Mouse (Mus musculus): ENCODE measurements around the gene Gstt3. TPM values are rescaled to one million over a fixed set of nuclear protein-coding genes. Genes with fewer than 3 reads are reported as not detected.

The Gstt3 gene
- 56.7 TPM for polyA plus RNA-seq (2014; fragmentation: Illumina TruSeq; extraction: RNeasy Lipid Tissue Mini Kit (QIAGEN cat#74804); ENCODE audit: low read depth, low replicate concordance)

GRCm38 (mm10) chr10:75780769-75781578 lies at the start of gene Gstt3, which contains the start of gene Gm20441:
Gstt3 (minus strand) TSS chr10:75781414.
Gm20441 (minus strand) TSS chr10:75780954.

GRCm38 (mm10) chr10:75822443-75822842 lies 41.2 kb upstream of the Gstt3 start, which contains the start of gene Gstt4:
Gstt4 (minus strand) TSS chr10:75822543.

GRCm38 (mm10) chr10:75798176-75798696 lies 17.0 kb upstream of the Gstt3 start, which contains the start of gene Gstt1:
Gstt1 (minus strand) TSS chr10:75798584.

GRCm38 (mm10) chr10:75772795-75773664 lies 8.2 kb downstream of the Gstt3 start, which contains the start of gene Ddt:
Ddt (minus strand) TSS chr10:75773414.

GRCm38 (mm10) chr10:75763682-75764518 lies 17.3 kb downstream of the Gstt3 start, which contains the start of gene Cabin1:
Cabin1 (minus strand) TSS chr10:75764341.

Other genes starting within 250 kb of the Gstt3 start
- 1.4 TPM for gene Lrrc75b, start 221.1 kb downstream of the Gstt3 start, polyA plus RNA-seq (2014; fragmentation: Illumina TruSeq; extraction: RNeasy Lipid Tissue Mini Kit (QIAGEN cat#74804); ENCODE audit: low read depth, low replicate concordance)
- not detected for gene Ggt1, start 219.8 kb downstream of the Gstt3 start, polyA plus RNA-seq (2014; fragmentation: Illumina TruSeq; extraction: RNeasy Lipid Tissue Mini Kit (QIAGEN cat#74804); ENCODE audit: low read depth, low replicate concordance)
- 0.57 TPM for gene Ggt5, start 192.1 kb downstream of the Gstt3 start, polyA plus RNA-seq (2014; fragmentation: Illumina TruSeq; extraction: RNeasy Lipid Tissue Mini Kit (QIAGEN cat#74804); ENCODE audit: low read depth, low replicate concordance)
- 1.7 TPM for gene Susd2, start 137.4 kb downstream of the Gstt3 start, polyA plus RNA-seq (2014; fragmentation: Illumina TruSeq; extraction: RNeasy Lipid Tissue Mini Kit (QIAGEN cat#74804); ENCODE audit: low read depth, low replicate concordance)
- gene Cabin1, start 17.1 kb downstream of the Gstt3 start, polyA plus RNA-seq (2014; fragmentation: Illumina TruSeq; extraction: RNeasy Lipid Tissue Mini Kit (QIAGEN cat#74804); ENCODE audit: low read depth, low replicate concordance), result 4.6 TPM
- 1.3 TPM for gene Ddt, start 8.0 kb downstream of the Gstt3 start, polyA plus RNA-seq (2014; fragmentation: Illumina TruSeq; extraction: RNeasy Lipid Tissue Mini Kit (QIAGEN cat#74804); ENCODE audit: low read depth, low replicate concordance)
- gene Gm20441, start 460 bp downstream of the Gstt3 start, polyA plus RNA-seq (2014; fragmentation: Illumina TruSeq; extraction: RNeasy Lipid Tissue Mini Kit (QIAGEN cat#74804); ENCODE audit: low read depth, low replicate concordance), result not detected
- 4.0 TPM for gene Gstt1, start 17.2 kb upstream of the Gstt3 start, polyA plus RNA-seq (2014; fragmentation: Illumina TruSeq; extraction: RNeasy Lipid Tissue Mini Kit (QIAGEN cat#74804); ENCODE audit: low read depth, low replicate concordance)
- gene Gstt4, start 41.1 kb upstream of the Gstt3 start, polyA plus RNA-seq (2014; fragmentation: Illumina TruSeq; extraction: RNeasy Lipid Tissue Mini Kit (QIAGEN cat#74804); ENCODE audit: low read depth, low replicate concordance), result not detected
- 13.0 TPM for gene Gstt2, start 56.0 kb upstream of the Gstt3 start, polyA plus RNA-seq (2014; fragmentation: Illumina TruSeq; extraction: RNeasy Lipid Tissue Mini Kit (QIAGEN cat#74804); ENCODE audit: low read depth, low replicate concordance)
- not detected for gene Mif, start 78.8 kb upstream of the Gstt3 start, polyA plus RNA-seq (2014; fragmentation: Illumina TruSeq; extraction: RNeasy Lipid Tissue Mini Kit (QIAGEN cat#74804); ENCODE audit: low read depth, low replicate concordance)
- gene Derl3, start 112.0 kb upstream of the Gstt3 start, polyA plus RNA-seq (2014; fragmentation: Illumina TruSeq; extraction: RNeasy Lipid Tissue Mini Kit (QIAGEN cat#74804); ENCODE audit: low read depth, low replicate concordance), result not detected
- gene Smarcb1, start 140.2 kb upstream of the Gstt3 start, polyA plus RNA-seq (2014; fragmentation: Illumina TruSeq; extraction: RNeasy Lipid Tissue Mini Kit (QIAGEN cat#74804); ENCODE audit: low read depth, low replicate concordance), result 10.9 TPM
- gene Chchd10, start 151.7 kb upstream of the Gstt3 start, polyA plus RNA-seq (2014; fragmentation: Illumina TruSeq; extraction: RNeasy Lipid Tissue Mini Kit (QIAGEN cat#74804); ENCODE audit: low read depth, low replicate concordance), result 21.3 TPM
- 1.0 TPM for gene Mmp11, start 155.1 kb upstream of the Gstt3 start, polyA plus RNA-seq (2014; fragmentation: Illumina TruSeq; extraction: RNeasy Lipid Tissue Mini Kit (QIAGEN cat#74804); ENCODE audit: low read depth, low replicate concordance)
- gene Gm867, start 159.3 kb upstream of the Gstt3 start, polyA plus RNA-seq (2014; fragmentation: Illumina TruSeq; extraction: RNeasy Lipid Tissue Mini Kit (QIAGEN cat#74804); ENCODE audit: low read depth, low replicate concordance), result not detected
- gene Vpreb3, start 161.6 kb upstream of the Gstt3 start, polyA plus RNA-seq (2014; fragmentation: Illumina TruSeq; extraction: RNeasy Lipid Tissue Mini Kit (QIAGEN cat#74804); ENCODE audit: low read depth, low replicate concordance), result not detected
- not detected for gene Gm5134, start 173.1 kb upstream of the Gstt3 start, polyA plus RNA-seq (2014; fragmentation: Illumina TruSeq; extraction: RNeasy Lipid Tissue Mini Kit (QIAGEN cat#74804); ENCODE audit: low read depth, low replicate concordance)

Data from sigmoid colon, adult 10 weeks (tissue).